In the genomic region with DNA sequence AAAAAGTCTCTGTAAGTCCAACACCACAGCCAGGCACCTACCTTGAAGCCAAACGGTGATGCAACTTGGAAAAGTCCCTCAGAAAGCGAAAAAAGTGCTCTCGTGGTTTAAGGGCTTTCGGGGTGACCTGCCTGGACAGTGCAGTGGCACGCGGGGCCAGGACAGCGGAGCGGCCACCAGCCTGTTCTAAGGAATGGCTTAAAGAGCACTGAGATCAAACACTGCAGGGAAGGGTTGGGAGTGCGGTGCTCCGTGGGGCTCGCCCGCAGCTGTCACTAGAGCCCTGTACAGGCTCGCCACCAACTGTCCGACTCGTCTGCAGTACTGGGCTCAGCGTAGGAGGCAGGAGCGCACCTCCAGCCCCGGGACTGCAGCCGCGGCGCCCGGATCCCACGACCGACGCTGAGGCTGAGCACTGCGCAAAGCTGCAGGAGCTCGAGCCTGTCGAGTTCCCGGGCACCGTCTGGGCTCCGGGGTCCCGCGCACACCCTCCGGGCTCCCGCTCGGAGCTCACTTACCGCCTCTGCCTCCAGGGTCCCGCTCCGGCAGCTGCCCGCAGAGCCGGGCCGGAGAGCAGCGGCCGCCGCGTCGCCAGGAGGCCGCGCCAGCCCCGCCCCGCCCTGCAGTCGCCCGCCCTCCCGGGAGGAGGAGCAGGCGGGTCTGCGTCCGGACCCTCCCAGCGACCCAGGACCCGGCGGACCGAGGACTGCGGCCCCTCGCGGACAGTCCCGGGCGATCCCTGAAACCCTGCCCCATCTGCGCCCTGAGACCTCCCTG, we compare ENCODE assay signal across 8 mouse cellular contexts. TPM values are rescaled to one million over a fixed set of nuclear protein-coding genes. Genes with fewer than 3 reads are reported as not detected.
DNase-seq lines count a peak whose midpoint lies in the region; ATAC-seq and TF ChIP-seq lines count a peak whose summit lies in the region.

Cgnl1 (minus strand) TSS at position 612 of the 777 bp plus-strand sequence.

- peak within 1 kb of the TSS; percentile 41 for H3K27ac ChIP-seq in hindbrain, postnatal 0 days
- peak within 1 kb of the TSS; percentile 96 for H3K27ac ChIP-seq in liver, adult 2 months (replicated peaks; ENCODE audit: insufficient read depth, low read depth, low read length)
- H3K27ac ChIP-seq in midbrain, postnatal 0 days (ENCODE audit: low read depth, low read length) = no peak within 1 kb of the TSS

- peak within 1 kb of the TSS; percentile 54 for H3K9ac ChIP-seq in hindbrain, postnatal 0 days (replicated peaks; ENCODE audit: low read length)
- peak within 1 kb of the TSS; percentile 96 for H3K9ac ChIP-seq in liver, adult 2 months (ENCODE audit: low read depth, low read length)
- H3K9ac ChIP-seq in midbrain, postnatal 0 days (replicated peaks; ENCODE audit: low read length, poor library complexity, severe bottlenecking) = peak within 1 kb of the TSS; percentile 48

- peaks cover 4% of the 10 kb centered on the region; the same call in 1 of the 2 replicates for H3K27me3 ChIP-seq in hindbrain, postnatal 0 days (ENCODE audit: insufficient read depth, low read length)
- no peaks in the 10 kb centered on the region for H3K27me3 ChIP-seq in liver, adult 2 months (ENCODE audit: control insufficient read depth, insufficient read depth, low read length)
- H3K27me3 ChIP-seq in midbrain, postnatal 0 days (ENCODE audit: insufficient read depth, low read length) = peaks cover 14% of the 10 kb centered on the region

- under 1% methylated on average over 59 of the region's 67 CpGs for WGBS in hindbrain, postnatal 0 days
- under 1% methylated on average over 51 of the region's 67 CpGs for WGBS in liver, adult 2 months
- WGBS in midbrain, postnatal 0 days = under 1% methylated on average over 45 of the region's 67 CpGs

- H3K36me3 ChIP-seq in hindbrain, postnatal 0 days (ENCODE audit: insufficient read depth, low read length) = no peaks in the 10 kb centered on the region
- no peaks in the 10 kb centered on the region for H3K36me3 ChIP-seq in liver, adult 2 months (ENCODE audit: control insufficient read depth, insufficient read depth, low read length)
- H3K36me3 ChIP-seq in midbrain, postnatal 0 days (ENCODE audit: insufficient read depth, low read length) = no peaks in the 10 kb centered on the region

- peaks cover 31% of the 10 kb centered on the region; the same call in 1 of the 2 replicates for H3K79me2 ChIP-seq in liver, adult 2 months (ENCODE audit: control insufficient read depth, insufficient read depth, low read length)

- peak within 1 kb of the TSS; percentile 58 for H3K4me3 ChIP-seq in hindbrain, postnatal 0 days (ENCODE audit: low read length)
- H3K4me3 ChIP-seq in liver, adult 2 months (ENCODE audit: insufficient read depth, low read depth, low read length) = peak within 1 kb of the TSS; percentile 74
- peak within 1 kb of the TSS; percentile 54 for H3K4me3 ChIP-seq in midbrain, postnatal 0 days (ENCODE audit: low read depth, low read length)

- H3K4me2 ChIP-seq in hindbrain, postnatal 0 days (ENCODE audit: low read depth, low read length) = peak within 1 kb of the TSS; percentile 83
- H3K4me2 ChIP-seq in midbrain, postnatal 0 days (ENCODE audit: low read depth, low read length, poor library complexity, severe bottlenecking) = peak within 1 kb of the TSS; percentile 93

- DNase-seq in CD4-positive, CD25-positive, alpha-beta regulatory T cell, adult 2 months (ENCODE audit: low read depth, low spot score) = peak; percentile 5
- DNase-seq in cerebellum, adult 9-11 months = peak; percentile 72
- DNase-seq in gastrocnemius, postnatal 25 days = peak; percentile 73
- DNase-seq in hindbrain, postnatal 0 days (ENCODE audit: low spot score) = peak; percentile 46
- peak; percentile 99 for DNase-seq in liver, adult 2 months (ENCODE audit: extremely low read depth, low read depth, low spot score)
- DNase-seq in midbrain, postnatal 0 days (ENCODE audit: low spot score) = peak; percentile 39
- DNase-seq in thymus, postnatal 0 days (ENCODE audit: low spot score) = peak; percentile 3

- no peak for ATAC-seq in CD4-positive, CD25-positive, alpha-beta regulatory T cell, adult 4 months
- peak; percentile 80 for ATAC-seq in hindbrain, postnatal 0 days
- ATAC-seq in midbrain, postnatal 0 days (ENCODE audit: low FRiP score) = peak; percentile 56

- TF ChIP-seq CTCF in hindbrain, postnatal 0 days (IDR thresholded peaks at IDR 0.05; ENCODE audit: low read depth) = peak; percentile 15; the same call in 1 of the 2 replicates
- peak; percentile 51 for TF ChIP-seq CTCF in liver, adult 2 months (IDR thresholded peaks at IDR 0.05; ENCODE audit: low read depth, low read length)
- TF ChIP-seq CTCF in midbrain, postnatal 0 days (IDR thresholded peaks at IDR 0.05) = 0 out of 2 replicates have a peak, but pooled peaks have one; percentile 16

- peak; percentile 91 for TF ChIP-seq POLR2A in liver, adult 2 months (IDR thresholded peaks at IDR 0.05; ENCODE audit: extremely low read depth, insufficient read depth, low read length)

- H3K4me1 ChIP-seq in hindbrain, postnatal 0 days (ENCODE audit: insufficient read depth, low read length) = 0 out of 2 replicates have a peak, but pooled peaks cover 3% of the 10 kb centered on the region
- H3K4me1 ChIP-seq in liver, adult 2 months (ENCODE audit: control insufficient read depth, insufficient read depth, low read length) = peaks cover 12% of the 10 kb centered on the region
- H3K4me1 ChIP-seq in midbrain, postnatal 0 days (ENCODE audit: insufficient read depth, low read length) = no peaks in the 10 kb centered on the region

- no peaks in the 10 kb centered on the region for H3K9me3 ChIP-seq in hindbrain, postnatal 0 days (ENCODE audit: low read length)
- H3K9me3 ChIP-seq in midbrain, postnatal 0 days (ENCODE audit: low read length) = no peaks in the 10 kb centered on the region

RNA-seq across cellular contexts. Expression of gene Cgnl1, which starts in this region (rescaled TPM):
- polyA plus RNA-seq in CD4-positive, CD25-positive, alpha-beta regulatory T cell, adult 4 months (2017; shearing (Covaris generic)) = not detected
- 10 to 100 TPM in 1 of 2 experiments, 1 to 10 TPM in 1; 6.6 to 12.2 TPM for total RNA-seq in gastrocnemius, postnatal 25 days (2021)
- total RNA-seq in hindbrain, postnatal 0 days (2014; rRNA removed) = 7.6 and 9.8 TPM in 2 replicates
- 7.2 and 7.6 TPM in 2 replicates for polyA plus RNA-seq in hindbrain, postnatal 0 days (2015; fragmentation: Nextera tagmentation; extraction: Ambion mirVana)
- total RNA-seq in liver, adult 2 months (2014; rRNA removed) = 22.4 and 25.0 TPM in 2 replicates
- 16.3 and 17.2 TPM in 2 replicates for polyA plus RNA-seq in liver, adult 2 months (2012; rRNA removed)
- 5.7 and 11.2 TPM in 2 replicates for total RNA-seq in midbrain, postnatal 0 days (2014; rRNA removed)
- 4.6 and 4.9 TPM in 2 replicates for polyA plus RNA-seq in midbrain, postnatal 0 days (2015; fragmentation: Nextera tagmentation; extraction: Ambion mirVana)
- 1.1 TPM in 2 replicates for polyA plus RNA-seq in thymus, postnatal 0 days (2015; fragmentation: Nextera tagmentation; extraction: Ambion mirVana)

Comparison
In these comparisons a context has a peak if more than half of its experiments do, and no peak if none do; other contexts are left out.
1. DNase-seq: peak in every context shown above with its lines; median percentile 99 in liver, adult 2 months; 73 in gastrocnemius, postnatal 25 days; 72 in cerebellum, adult 9-11 months; 46 in hindbrain, postnatal 0 days; 39 in midbrain, postnatal 0 days; 5 in CD4-positive, CD25-positive, alpha-beta regulatory T cell, adult 2 months; 3 in thymus, postnatal 0 days.